16 mouse cellular contexts compared by ENCODE assay signal in genomic region chr5:130290242-130290641, GRCm38 (mm10). TPM values are rescaled to one million over a fixed set of nuclear protein-coding genes. Genes with fewer than 3 reads are reported as not detected.
A peak's percentile ranks its signal among the peaks of the same experiment; 100 is the strongest.
DNase-seq lines count a peak whose midpoint lies in the region; ATAC-seq and TF ChIP-seq lines count a peak whose summit lies in the region.
"Had no signal": no experiment of that assay in that cellular context is flagged by ENCODE, and none has a peak within 500 bp of the region (broad histone marks: within the 10 kb centered on the region; RNA-seq: fewer than 3 reads in every experiment).

No protein-coding gene starts in this region.

- TF ChIP-seq POLR2A in cerebellum, adult 2 months (IDR thresholded peaks at IDR 0.05; ENCODE audit: borderline replicate concordance, insufficient read depth, low read length) = no peak
- TF ChIP-seq POLR2A in ES-Bruce4 (IDR thresholded peaks at IDR 0.05; ENCODE audit: insufficient read depth, low read length) = no peak
- TF ChIP-seq POLR2A in heart, adult 2 months (IDR thresholded peaks at IDR 0.05; ENCODE audit: insufficient read depth, low read depth, low read length) = no peak

- no peak for ATAC-seq in cerebellum, adult (ENCODE audit: insufficient number of reproducible peaks, low FRiP score, low TSS enrichment)
- no peak for ATAC-seq in liver, embryonic 14.5 days (ENCODE audit: insufficient read depth)
- ATAC-seq in megakaryocyte-erythroid progenitor cell, adult 5-6 weeks (replicated peaks; ENCODE audit: low FRiP score, low TSS enrichment, poor library complexity, severe bottlenecking) = peak; percentile 45; the same call in 1 of the 2 replicates
- no peak for ATAC-seq in kidney, embryonic 15.5 days (replicated peaks; ENCODE audit: low FRiP score)
- ATAC-seq: activated CD4-positive, CD25-positive, alpha-beta regulatory T cell, adult 4 months; forebrain, embryonic 16.5 days; hindbrain, embryonic 16.5 days had no signal

- DNase-seq in cerebellum, adult 2 months = no peak
- DNase-seq in liver, embryonic 14.5 days (ENCODE audit: low read depth in 3 of 3, low spot score in 3 of 3) = no peak
- no peak for DNase-seq in liver
- no peak for DNase-seq in heart, adult 2 months
- DNase-seq: gastrocnemius, postnatal 10 days; spleen, adult 18-20 months had no signal

- intact Hi-C loops in heart, adult 2 months (cut with DNase I) = no loop called here

- H3K4me1 ChIP-seq in cerebellum, adult 2 months (ENCODE audit: control insufficient read depth, insufficient read depth, low read length) = peaks cover 6% of the 10 kb centered on the region; the same call in 1 of the 2 replicates
- no peaks in the 10 kb centered on the region for H3K4me1 ChIP-seq in liver, embryonic 14.5 days (replicated peaks; ENCODE audit: control insufficient read depth in 2 of 2, insufficient read depth in 2 of 2, low read length in 1 of 2)
- H3K4me1 ChIP-seq in ES-Bruce4 (ENCODE audit: control insufficient read depth, insufficient read depth, low read length) = no peaks in the 10 kb centered on the region
- H3K4me1 ChIP-seq in heart, adult 2 months (ENCODE audit: control insufficient read depth, insufficient read depth, low read length) = no peaks in the 10 kb centered on the region
- no peaks in the 10 kb centered on the region for H3K4me1 ChIP-seq in kidney, embryonic 15.5 days
- H3K4me1 ChIP-seq: heart, embryonic 10.5 days; megakaryocyte, embryonic 14.5 days had no signal

- H3K27ac ChIP-seq in cerebellum, adult 2 months (ENCODE audit: insufficient read depth, low read length) = no peak overlapping the region
- H3K27ac ChIP-seq in liver, embryonic 14.5 days = no peak overlapping the region
- H3K27ac ChIP-seq in ES-Bruce4 (ENCODE audit: insufficient read depth, low read length) = no peak overlapping the region
- H3K27ac ChIP-seq in heart, adult 2 months = no peak overlapping the region
- no peak overlapping the region for H3K27ac ChIP-seq in kidney, embryonic 15.5 days
- H3K27ac ChIP-seq: heart, embryonic 10.5 days had no signal

- TF ChIP-seq CTCF in cerebellum, adult 2 months (IDR thresholded peaks at IDR 0.05; ENCODE audit: borderline replicate concordance, insufficient read depth, low read depth, low read length) = peak; percentile 29
- TF ChIP-seq CTCF in liver, embryonic 14.5 days (IDR thresholded peaks at IDR 0.05; ENCODE audit: low read depth) = peak; percentile 58
- peak; percentile 53 for TF ChIP-seq CTCF in ES-Bruce4 (IDR thresholded peaks at IDR 0.05; ENCODE audit: low read depth, low read length)
- no peak for TF ChIP-seq CTCF in heart, adult 2 months (IDR thresholded peaks at IDR 0.05)

- no peak for TF ChIP-seq EP300 in liver, embryonic 14.5 days (IDR thresholded peaks at IDR 0.05; ENCODE audit: low read depth)
- no peak for TF ChIP-seq EP300 in ES-Bruce4 (IDR thresholded peaks at IDR 0.05; ENCODE audit: insufficient read depth, low read depth, low read length)
- TF ChIP-seq EP300 in heart, adult 2 months (IDR thresholded peaks at IDR 0.05; ENCODE audit: insufficient read depth, low read depth, low read length) = no peak

- H3K4me2 ChIP-seq in liver, embryonic 14.5 days (ENCODE audit: low read depth) = no peak overlapping the region
- H3K4me2 ChIP-seq in kidney, embryonic 15.5 days = no peak overlapping the region

- H3K9me3 ChIP-seq in liver, embryonic 14.5 days (ENCODE audit: control insufficient read depth, low read length) = no peaks in the 10 kb centered on the region
- H3K9me3 ChIP-seq in ES-Bruce4 (replicated peaks; ENCODE audit: control insufficient read depth, insufficient read depth, low read length, poor library complexity, severe bottlenecking) = no peaks in the 10 kb centered on the region
- no peaks in the 10 kb centered on the region for H3K9me3 ChIP-seq in kidney, embryonic 15.5 days (replicated peaks)
- H3K9me3 ChIP-seq: heart, embryonic 10.5 days had no signal

- no peaks in the 10 kb centered on the region for H3K27me3 ChIP-seq in cerebellum, adult 2 months (ENCODE audit: control insufficient read depth, insufficient read depth, low read length)
- H3K27me3 ChIP-seq in liver, embryonic 14.5 days (ENCODE audit: control insufficient read depth, insufficient read depth, low read length) = no peaks in the 10 kb centered on the region
- no peaks in the 10 kb centered on the region for H3K27me3 ChIP-seq in ES-Bruce4 (ENCODE audit: control insufficient read depth, insufficient read depth, low read length, poor library complexity, severe bottlenecking)
- H3K27me3 ChIP-seq in heart, adult 2 months (ENCODE audit: control insufficient read depth, insufficient read depth, low read length) = no peaks in the 10 kb centered on the region
- no peaks in the 10 kb centered on the region for H3K27me3 ChIP-seq in kidney, embryonic 15.5 days
- H3K27me3 ChIP-seq: megakaryocyte, embryonic 14.5 days had no signal

- WGBS in cerebellum, adult 2 months = 99% methylated on average over 6 of the region's 6 CpGs
- WGBS in liver, embryonic 14.5 days (ENCODE audit: insufficient replicate concordance) = 79% methylated on average over 6 of the region's 6 CpGs
- 97% methylated on average over 6 of the region's 6 CpGs for WGBS in heart, adult 2 months
- WGBS in kidney, embryonic 15.5 days = 95% methylated on average over 6 of the region's 6 CpGs

- H3K4me3 ChIP-seq in cerebellum, adult 2 months (replicated peaks; ENCODE audit: insufficient read depth, low read depth, low read length) = no peak overlapping the region
- no peak overlapping the region for H3K4me3 ChIP-seq in liver, embryonic 14.5 days (ENCODE audit: insufficient read depth in 1 of 2, low read depth in 2 of 2, low read length in 2 of 2)
- H3K4me3 ChIP-seq in ES-Bruce4 (ENCODE audit: low read depth, low read length) = no peak overlapping the region
- H3K4me3 ChIP-seq in heart, adult 2 months = no peak overlapping the region
- no peak overlapping the region for H3K4me3 ChIP-seq in kidney, embryonic 15.5 days (replicated peaks)
- H3K4me3 ChIP-seq: heart, embryonic 10.5 days; megakaryocyte, embryonic 14.5 days; myocyte had no signal

- H3K79me2 ChIP-seq in heart, adult 2 months (replicated peaks; ENCODE audit: control insufficient read depth, insufficient read depth, low read length) = no peaks in the 10 kb centered on the region; the same call in 1 of the 2 replicates

- H3K9ac ChIP-seq in liver, embryonic 14.5 days (replicated peaks) = no peak overlapping the region
- H3K9ac ChIP-seq in ES-Bruce4 (ENCODE audit: low read depth, poor library complexity, severe bottlenecking) = no peak overlapping the region
- H3K9ac ChIP-seq in heart, adult 2 months (ENCODE audit: low read depth, low read length) = no peak overlapping the region
- H3K9ac ChIP-seq in kidney, embryonic 15.5 days = no peak overlapping the region

- H3K36me3 ChIP-seq in liver, embryonic 14.5 days (replicated peaks; ENCODE audit: control insufficient read depth, insufficient read depth, low read depth) = peaks cover 3% of the 10 kb centered on the region
- peaks cover 2% of the 10 kb centered on the region; the same call in 1 of the 2 replicates for H3K36me3 ChIP-seq in ES-Bruce4 (ENCODE audit: control insufficient read depth, insufficient read depth, low read length, poor library complexity, severe bottlenecking)
- H3K36me3 ChIP-seq in heart, adult 2 months (ENCODE audit: control insufficient read depth, insufficient read depth, low read length) = no peaks in the 10 kb centered on the region
- peaks cover 66% of the 10 kb centered on the region for H3K36me3 ChIP-seq in kidney, embryonic 15.5 days

RNA-seq across cellular contexts. Expression of gene Tyw1, which starts 34.8 kb away (rescaled TPM):
- polyA plus RNA-seq in cerebellum, adult 2 months (2012; rRNA removed) = 17.8 and 17.9 TPM in 2 replicates
- 5.1 and 6.8 TPM in 2 replicates for polyA plus RNA-seq in liver, embryonic 14.5 days (2012; rRNA removed)
- polyA plus RNA-seq in liver, embryonic 14.5 days (2014; fragmentation: Nextera tagmentation; extraction: Ambion mirVana) = 12.1 and 13.5 TPM in 2 replicates
- polyA plus RNA-seq in ES-Bruce4 (2011; ENCODE audit: insufficient read depth, insufficient read length, low read depth, missing spikeins) = 27.7 and 27.8 TPM in 2 replicates
- 23.2 and 28.4 TPM in 2 replicates for total RNA-seq in megakaryocyte-erythroid progenitor cell, adult 5-6 weeks (2014; fragmentation: Nextera tagmentation)
- total RNA-seq in megakaryocyte-erythroid progenitor cell, adult 5-6 weeks (2017) = 49.8 and 50.9 TPM in 2 replicates
- total RNA-seq in heart, adult 2 months (2021) = 1 to 10 TPM; 7.0 to 9.8 TPM
- polyA plus RNA-seq in heart, adult 2 months (2012; rRNA removed) = 5.1 and 5.7 TPM in 2 replicates
- 28.0 TPM in 2 replicates for polyA plus RNA-seq in kidney, embryonic 15.5 days (2015; fragmentation: Nextera tagmentation; extraction: Ambion mirVana)

RNA-seq across cellular contexts. Expression of gene Sbds, which starts 34.9 kb away (rescaled TPM):
- 92.5 and 95.5 TPM in 2 replicates for polyA plus RNA-seq in cerebellum, adult 2 months (2012; rRNA removed)
- 17.9 and 35.8 TPM in 2 replicates for polyA plus RNA-seq in liver, embryonic 14.5 days (2012; rRNA removed)
- polyA plus RNA-seq in liver, embryonic 14.5 days (2014; fragmentation: Nextera tagmentation; extraction: Ambion mirVana) = 38.1 and 40.1 TPM in 2 replicates
- 66.8 and 68.5 TPM in 2 replicates for polyA plus RNA-seq in ES-Bruce4 (2011; ENCODE audit: insufficient read depth, insufficient read length, low read depth, missing spikeins)
- 65.5 and 66.6 TPM in 2 replicates for total RNA-seq in megakaryocyte-erythroid progenitor cell, adult 5-6 weeks (2014; fragmentation: Nextera tagmentation)
- total RNA-seq in megakaryocyte-erythroid progenitor cell, adult 5-6 weeks (2017) = 75.7 and 125 TPM in 2 replicates
- total RNA-seq in heart, adult 2 months (2021) = 10 to 100 TPM; 45.8 to 48.7 TPM
- 22.0 and 25.4 TPM in 2 replicates for polyA plus RNA-seq in heart, adult 2 months (2012; rRNA removed)
- polyA plus RNA-seq in kidney, embryonic 15.5 days (2015; fragmentation: Nextera tagmentation; extraction: Ambion mirVana) = 73.4 and 75.3 TPM in 2 replicates
